Mouse (Mus musculus) small intestine, adult 2 months (tissue): Measurements from ENCODE around the gene Asxl2.

Experiments
- CTCF ChIP-seq: fragments of 200-500 bp; IDR thresholded peaks from 2 replicates; pipeline ENCODE4 v1.5.1; 2012; ENCODE audit warnings: low read depth, mild to moderate bottlenecking, control low read depth, inconsistent platforms, low read length, moderate library complexity, mixed read lengths; ENCODE audit not compliant: insufficient replicate concordance, insufficient read length; ENCODE audit errors: extremely low read depth
- POLR2A ChIP-seq: fragments of 200-500 bp; IDR thresholded peaks from 2 replicates; pipeline ENCODE4 v1.6.1; 2012; ENCODE audit warnings: low read depth, mild to moderate bottlenecking, control low read depth, inconsistent platforms, low read length, moderate library complexity

- TF ChIP-seq CTCF (no peak), POLR2A (no peak)
These were observed 37.3 kb upstream of the Asxl2 start for GRCm38 (mm10) chr12:3389394-3389793.
